Mouse (Mus musculus): ENCODE data around the gene Rtcb.

Rtcb gene

GRCm38 (mm10) chr10:85957464-85957950 is at the start of gene Rtcb:
TSS of gene Rtcb (minus strand) at chr10:85957823.
- peak; percentile 95 for DNase-seq (ENCODE audit: low read depth)

DNA sequence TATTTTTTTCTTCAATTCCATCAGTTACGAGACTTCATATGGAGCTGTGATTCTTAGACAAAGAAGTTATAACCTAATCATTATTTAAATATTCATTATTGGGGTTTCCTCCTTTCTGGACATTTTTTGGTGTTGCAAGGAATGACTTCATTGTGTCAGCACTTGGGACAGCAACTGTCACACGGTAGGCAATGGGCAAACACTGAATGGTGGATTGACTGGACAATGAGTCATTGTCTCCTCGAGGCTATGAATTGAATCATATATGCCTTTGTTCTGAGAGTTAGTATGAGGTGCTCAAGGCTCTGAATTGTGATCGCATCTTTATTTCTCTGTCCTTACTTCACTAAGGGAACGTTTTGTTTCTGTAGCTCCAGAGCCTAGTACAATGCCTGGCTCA is 48.8 kb upstream of the Rtcb start:
- no peak for DNase-seq (ENCODE audit: low read depth)

DNA sequence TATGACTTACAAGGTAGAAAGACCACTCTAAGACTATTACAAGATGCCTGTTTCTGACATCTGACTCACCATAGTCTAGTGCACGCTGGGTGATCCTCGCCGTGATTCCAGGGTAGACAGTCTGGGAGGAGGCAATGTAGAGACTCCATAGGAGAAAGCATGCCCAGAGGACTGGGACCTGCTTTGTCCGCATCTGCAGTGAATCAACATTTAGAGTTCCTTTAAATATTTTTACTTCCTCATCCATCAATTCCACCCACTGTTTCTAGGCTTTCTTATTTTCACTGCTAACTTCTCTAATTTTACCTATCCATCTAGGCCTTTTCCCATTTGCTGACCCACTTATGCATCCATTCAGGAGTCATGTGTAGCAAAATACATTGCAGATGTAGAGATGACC is 42.8 kb upstream of the Rtcb start:
- no peak for DNase-seq (ENCODE audit: low read depth)

DNA sequence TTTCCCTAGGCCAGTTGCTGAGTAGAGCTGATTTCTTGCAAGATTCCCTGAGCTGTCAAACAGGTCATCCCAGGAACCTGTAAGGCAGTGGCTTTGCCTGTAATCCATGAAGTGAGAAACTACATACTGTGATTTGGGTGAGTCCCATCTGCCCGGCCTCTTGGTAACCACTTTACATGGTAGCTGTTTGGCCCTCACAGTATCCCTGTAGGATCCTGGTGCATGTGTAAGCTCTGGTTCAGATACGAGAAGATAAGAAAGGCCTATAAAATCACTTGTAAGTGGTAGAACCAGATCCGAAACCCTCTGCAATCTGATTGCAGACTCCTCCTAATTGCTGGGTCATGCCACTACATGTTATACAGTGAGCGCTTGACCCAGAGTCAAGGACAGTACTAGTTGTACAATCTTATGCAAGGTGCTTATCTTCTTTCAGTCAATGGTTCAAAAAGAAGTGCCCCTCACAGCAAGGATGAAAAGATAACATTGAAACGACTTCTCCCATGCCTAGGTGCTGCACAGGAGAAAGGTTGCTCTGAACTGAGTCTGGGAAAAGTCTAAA is 37.0 kb upstream of the Rtcb start:
- DNase-seq (ENCODE audit: low read depth): no peak

GRCm38 (mm10) chr10:85993836-85994235 is 36.2 kb upstream of the Rtcb start:
- DNase-seq (ENCODE audit: low read depth): no peak

DNA sequence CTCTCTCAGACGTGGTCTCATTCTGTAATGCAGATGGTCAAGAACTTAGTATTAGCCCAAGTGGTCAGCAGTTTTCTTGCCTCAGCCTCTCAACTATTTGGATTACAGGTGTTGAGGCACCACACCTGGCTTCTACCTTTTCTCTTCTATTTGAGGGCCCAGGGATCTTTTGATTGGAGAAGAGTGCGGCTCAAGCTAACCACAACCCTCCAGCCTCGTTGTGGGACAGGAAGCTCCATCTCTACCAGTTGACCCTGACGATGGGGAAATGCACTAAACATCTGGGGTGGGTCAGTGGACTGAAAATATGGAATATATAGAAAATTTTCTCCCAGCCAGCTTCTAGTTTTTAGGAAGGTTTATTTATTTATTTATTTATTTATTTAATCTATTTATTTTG is 34.8 kb upstream of the Rtcb start:
- no peak for DNase-seq (ENCODE audit: low read depth)

DNA sequence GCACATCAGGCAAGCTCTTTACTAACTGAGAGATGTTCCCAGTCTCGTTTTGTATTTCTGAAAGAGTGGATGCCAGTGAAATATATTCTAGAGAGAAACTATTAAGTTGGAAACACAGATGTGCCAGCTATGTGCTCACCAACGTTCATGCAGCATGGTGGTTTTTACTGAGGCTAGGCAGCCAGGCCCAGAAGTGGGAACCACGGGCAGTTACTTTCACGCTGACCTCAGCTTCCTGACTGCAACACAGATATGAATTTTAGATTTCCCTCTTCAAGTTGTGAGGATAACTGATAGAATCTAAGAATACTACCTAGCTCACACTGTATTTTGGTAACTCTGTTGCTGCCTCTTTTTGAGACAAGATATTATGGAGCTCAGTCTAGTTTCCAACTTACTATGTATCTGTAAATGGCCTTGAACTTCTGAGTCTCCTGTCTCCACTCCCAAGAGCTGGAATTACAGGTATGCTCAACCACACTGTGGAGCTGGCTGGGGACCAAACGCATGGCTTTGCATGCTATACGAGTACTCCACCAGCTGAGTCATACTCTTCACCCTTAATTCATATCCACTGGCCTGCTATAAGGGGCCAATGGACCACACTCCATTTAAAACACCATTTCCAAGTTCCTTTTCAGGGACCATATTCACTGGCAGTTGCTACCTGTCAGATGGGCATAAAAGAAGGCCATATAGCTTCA is 31.9 kb upstream of the Rtcb start:
- DNase-seq (ENCODE audit: low read depth): no peak

GRCm38 (mm10) chr10:85972915-85973314 is 15.3 kb upstream of the Rtcb start:
- no peak for DNase-seq (ENCODE audit: low read depth)

DNA sequence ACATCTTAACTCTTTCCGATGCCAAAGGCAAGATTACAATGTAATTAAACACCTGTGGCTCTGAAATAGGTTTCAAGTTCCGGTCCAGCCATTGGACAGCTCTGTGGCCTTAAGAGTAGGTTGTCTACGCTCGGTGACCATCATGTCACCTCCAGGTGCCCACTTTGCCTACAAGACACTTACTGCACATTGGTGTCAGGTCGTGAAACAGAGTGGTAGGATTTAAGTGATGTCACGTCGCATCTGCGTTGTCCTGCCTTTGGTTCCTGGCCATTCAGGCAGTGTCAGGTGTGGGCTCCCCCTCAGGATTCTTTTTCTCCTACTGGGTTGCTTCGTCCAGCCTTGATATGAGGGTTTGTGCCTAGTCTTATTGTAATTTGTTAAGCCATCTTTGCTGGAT is 14.2 kb upstream of the Rtcb start:
- no peak for DNase-seq (ENCODE audit: low read depth)

- DNase-seq (ENCODE audit: low read depth): no peak
These were observed 12.4 kb upstream of the Rtcb start for GRCm38 (mm10) chr10:85969894-85970620.

GRCm38 (mm10) chr10:85968731-85969130 is 11.1 kb upstream of the Rtcb start:
- DNase-seq (ENCODE audit: low read depth): no peak

DNA sequence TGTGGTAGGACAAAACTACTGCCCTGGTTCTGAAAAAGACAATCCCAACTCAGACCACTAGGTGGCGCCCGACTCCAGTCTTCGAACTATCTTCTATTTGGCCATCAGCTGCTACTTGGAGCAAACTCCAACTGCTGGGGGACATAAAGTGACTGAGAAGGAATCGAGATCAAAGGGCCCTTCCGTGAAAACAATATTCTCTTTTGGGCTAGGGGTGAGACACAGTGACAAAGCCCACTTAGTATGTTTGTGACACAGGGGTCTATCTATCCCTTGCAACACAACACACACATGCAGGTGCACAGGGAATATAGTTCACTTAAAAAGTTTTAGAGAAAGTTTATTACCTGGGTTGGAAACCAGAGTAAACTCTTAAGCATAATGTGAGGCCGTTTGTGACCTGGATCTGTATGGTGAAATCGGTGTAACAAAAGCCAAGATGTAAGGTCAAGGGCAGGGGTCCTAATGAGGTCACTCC is 10.6 kb upstream of the Rtcb start:
- peak; percentile 53 for DNase-seq (ENCODE audit: low read depth)

DNA sequence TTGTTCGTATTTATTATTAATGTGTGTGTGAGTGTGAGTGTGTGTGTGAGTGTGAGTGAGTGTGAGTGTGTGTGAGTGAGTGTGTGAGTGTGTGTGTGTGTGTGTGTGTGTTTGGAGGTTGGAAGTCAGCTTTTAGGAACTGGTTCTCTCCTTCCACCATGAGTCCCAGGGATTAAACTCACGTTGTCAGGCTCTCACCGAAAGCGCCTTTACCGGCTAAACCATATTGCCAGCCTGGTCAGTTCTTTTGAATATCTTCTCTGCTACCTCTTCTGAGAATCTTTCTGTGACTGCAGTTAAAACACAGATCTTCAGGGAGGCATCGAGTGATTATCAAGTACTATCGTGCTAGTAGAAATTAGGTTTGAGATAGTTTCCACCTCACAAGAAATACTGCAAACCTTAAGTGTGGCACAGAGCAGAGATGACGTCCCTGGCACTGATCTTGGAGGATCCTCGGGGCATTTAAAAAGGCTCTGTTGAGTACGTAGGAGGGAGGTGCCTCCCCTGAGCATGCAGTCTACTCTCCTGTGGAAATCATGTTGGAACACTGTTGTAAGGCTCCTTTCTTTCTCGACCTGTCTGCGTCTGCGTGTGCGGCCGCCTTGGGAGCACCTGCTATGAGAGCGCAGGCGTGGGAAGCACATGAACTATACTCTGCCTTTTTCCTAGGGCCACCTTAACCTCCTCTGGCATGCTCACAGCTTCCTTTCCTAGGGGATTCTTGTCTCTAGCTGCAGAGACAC is 10.0 kb upstream of the Rtcb start:
- no peak for DNase-seq (ENCODE audit: low read depth)

- DNase-seq (ENCODE audit: low read depth): no peak
These were observed 8.9 kb upstream of the Rtcb start for GRCm38 (mm10) chr10:85966476-85966875.

DNA sequence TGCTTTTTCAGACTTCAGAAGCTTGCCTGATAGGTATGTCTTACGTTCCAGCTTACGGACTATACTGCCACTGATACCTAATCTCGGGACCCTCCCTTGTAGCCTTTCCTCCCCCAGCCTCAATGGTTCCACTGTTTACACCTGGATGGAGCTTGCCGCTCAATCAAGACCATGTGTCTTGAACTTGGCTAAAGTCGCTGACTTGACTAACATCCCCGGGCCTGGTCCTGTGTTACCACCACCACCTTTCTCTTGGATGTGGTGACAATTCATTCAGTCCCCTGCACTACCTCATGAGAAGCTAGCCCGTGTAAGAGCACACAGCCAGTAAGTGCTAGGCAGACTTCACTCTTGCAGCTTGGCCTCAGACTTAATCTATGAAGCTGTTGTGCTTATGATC is 6.7 kb upstream of the Rtcb start:
- no peak for DNase-seq (ENCODE audit: low read depth)

DNA sequence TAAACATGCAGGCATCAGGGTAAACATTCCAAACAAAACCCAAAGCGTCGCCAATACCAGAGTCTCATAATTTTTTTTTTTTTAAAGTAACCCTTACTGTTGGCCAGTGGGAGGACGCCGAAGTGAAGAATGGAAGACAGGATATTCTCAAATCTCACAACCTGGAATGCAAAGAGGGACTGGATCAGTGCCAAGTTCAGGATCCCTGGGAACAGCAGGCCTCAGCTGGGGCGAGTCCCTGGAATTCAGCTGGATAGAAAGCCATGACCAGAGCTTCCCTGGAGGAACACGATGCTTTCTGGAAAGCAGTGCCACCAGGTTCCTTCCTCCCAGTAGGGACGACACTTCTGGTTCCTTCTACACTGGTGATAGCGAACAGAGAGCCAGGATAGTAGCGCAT is 5.3 kb upstream of the Rtcb start:
- DNase-seq (ENCODE audit: low read depth): no peak

DNA sequence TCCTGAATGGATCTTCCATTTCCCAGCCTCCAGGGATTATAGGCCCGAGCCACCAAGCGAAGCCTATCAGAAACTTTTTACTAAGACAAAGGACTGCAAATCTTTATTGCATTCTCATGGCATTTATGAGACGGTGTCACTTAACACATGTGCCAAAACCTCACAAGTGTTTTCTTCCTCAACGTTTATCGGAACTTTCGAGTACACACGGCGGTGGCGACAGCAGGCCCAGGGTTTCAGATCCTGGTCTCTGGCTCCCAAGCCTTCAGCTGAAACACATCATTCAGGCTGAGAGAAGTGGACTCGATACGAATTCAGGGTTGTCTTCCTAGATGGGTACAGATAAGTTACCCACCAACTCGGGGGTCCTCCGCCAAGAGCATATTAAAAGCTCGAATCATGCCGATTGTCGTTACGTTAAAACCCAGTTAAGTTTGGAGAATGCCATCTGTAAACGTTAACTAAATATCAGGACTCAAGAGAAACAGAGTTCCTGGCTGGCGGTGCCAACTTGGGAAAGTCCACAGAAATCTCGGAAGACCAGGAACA is 678 bp downstream of the Rtcb start:
- DNase-seq (ENCODE audit: low read depth): peak; percentile 7

- DNase-seq (ENCODE audit: low read depth): no peak
These were observed 3.2 kb downstream of the Rtcb start for GRCm38 (mm10) chr10:85954429-85954828.

GRCm38 (mm10) chr10:85953401-85953800 is 4.2 kb downstream of the Rtcb start:
- no peak for DNase-seq (ENCODE audit: low read depth)

DNA sequence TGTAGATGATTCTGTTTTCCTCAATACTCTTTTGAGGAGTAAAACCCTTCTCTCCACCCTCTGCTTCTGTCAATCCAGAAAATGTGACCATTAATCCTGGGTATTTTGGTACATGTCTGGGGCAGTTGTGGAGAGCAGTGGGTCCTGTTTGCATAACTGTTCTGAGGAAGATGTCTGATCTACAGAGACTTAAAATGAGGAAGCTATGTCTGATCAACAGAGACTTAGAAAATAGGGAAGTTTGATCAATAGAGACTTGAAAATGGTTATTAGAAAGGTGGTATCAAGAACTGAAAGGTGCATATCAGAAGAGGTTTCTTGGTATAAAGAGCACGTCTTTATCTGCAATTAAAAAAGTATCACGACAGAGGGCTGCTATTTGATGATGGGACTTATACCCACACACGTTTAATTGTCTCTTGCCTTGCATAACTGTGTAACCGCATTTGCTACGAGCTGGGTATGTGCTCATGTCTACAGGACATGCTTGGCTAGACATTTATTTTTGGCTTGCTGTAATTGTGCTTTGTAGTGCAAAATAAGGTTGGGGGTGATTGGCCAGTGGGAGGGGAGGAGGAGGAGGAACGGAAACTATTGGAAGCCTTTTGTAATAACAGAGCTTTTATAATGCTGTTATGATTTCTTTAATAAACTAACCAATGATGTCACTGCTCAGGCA is 5.7 kb downstream of the Rtcb start:
- DNase-seq (ENCODE audit: low read depth): peak; percentile 5

DNA sequence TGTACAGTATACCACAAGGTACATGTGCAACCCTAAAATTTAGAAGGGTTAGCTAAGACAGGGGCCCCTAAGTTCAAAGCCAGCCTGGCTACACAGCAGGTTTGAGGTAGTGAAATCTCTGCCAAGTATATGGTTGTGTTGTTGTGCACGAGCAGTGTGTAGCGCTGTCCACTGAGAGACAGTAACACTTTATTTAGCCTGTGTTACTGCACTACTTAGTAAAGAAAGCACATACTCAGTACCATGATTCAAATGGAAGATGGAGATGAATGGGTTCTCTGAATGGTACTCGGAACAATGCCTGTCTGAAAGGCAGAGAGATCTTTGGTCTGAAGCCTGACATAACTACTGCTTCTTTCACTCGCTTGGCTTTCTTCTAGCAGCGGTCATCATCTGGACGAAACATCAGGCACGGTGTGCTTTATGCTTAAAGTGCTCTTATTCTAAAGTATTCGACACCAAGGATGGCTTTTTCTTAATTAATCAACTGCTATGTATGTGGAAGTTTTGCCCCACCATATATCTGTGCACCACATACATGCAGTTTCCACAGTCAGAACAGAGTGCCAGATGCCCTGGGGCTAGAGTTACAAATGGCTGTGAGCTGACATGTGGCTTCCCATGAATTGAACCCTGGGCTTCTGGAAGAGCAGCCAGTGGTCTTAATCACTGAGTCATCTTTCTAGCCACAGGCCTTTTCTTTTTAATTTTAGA is 9.0 kb downstream of the Rtcb start:
- DNase-seq (ENCODE audit: low read depth): no peak

Measured in c-Kit-positive CD71-negative TER-119-negative erythroid progenitor cells, embryonic 14.5 days (primary cell).